Mouse (Mus musculus) spleen, adult 2 months (tissue): ENCODE measurements around the gene Bard1. TPM values are rescaled to one million over a fixed set of nuclear protein-coding genes. Genes with fewer than 3 reads are reported as not detected.

Experiments
- DNase-seq, 2 experiments: peaks; one replicate each; pipeline versions ENCODE4 v3.0.0 to v3.0.0-alpha.2; 2012 to 2021; ENCODE audit warnings: low spot score in 2 of 2, low read depth in 1 of 2
- H3K27ac ChIP-seq: fragments of 200-500 bp; 2 replicates; pipeline ENCODE4 v1.5.1; 2012; ENCODE audit warnings: low read length, inconsistent platforms; ENCODE audit not compliant: insufficient read depth
- H3K27me3 ChIP-seq: fragments of 200-500 bp; 2 replicates; pipeline ENCODE4 v1.6.1; 2012; ENCODE audit warnings: mild to moderate bottlenecking, moderate library complexity, low read length, inconsistent platforms; ENCODE audit not compliant: control insufficient read depth, insufficient read depth
- H3K36me3 ChIP-seq: fragments of 200-500 bp; 2 replicates; pipeline ENCODE4 v1.6.1; 2012; ENCODE audit warnings: mild to moderate bottlenecking, low read length, inconsistent platforms; ENCODE audit not compliant: control insufficient read depth, insufficient read depth
- H3K4me1 ChIP-seq: fragments of 200-500 bp; 2 replicates; pipeline ENCODE4 v1.6.1; 2011; ENCODE audit warnings: inconsistent platforms; ENCODE audit not compliant: control insufficient read depth, insufficient read depth, insufficient read length
- H3K4me3 ChIP-seq: fragments of 200-500 bp; 2 replicates; pipeline ENCODE4 v1.5.1; 2011; ENCODE audit warnings: mild to moderate bottlenecking, inconsistent platforms; ENCODE audit not compliant: insufficient read depth, insufficient read length; ENCODE audit errors: extremely low read depth
- CTCF ChIP-seq: fragments of 200-500 bp; IDR thresholded peaks from 2 replicates; pipeline ENCODE4 v1.5.1; 2011; ENCODE audit warnings: mild to moderate bottlenecking, inconsistent platforms; ENCODE audit not compliant: insufficient read depth, insufficient read length, insufficient replicate concordance; ENCODE audit errors: extremely low read depth
- POLR2A ChIP-seq: fragments of 200-500 bp; IDR thresholded peaks from 2 replicates; pipeline ENCODE4 v1.6.1; 2011; ENCODE audit warnings: low read depth, low read length, inconsistent platforms
- WGBS: fragments of 180-500 bp; shearing (Covaris S2); methylation state at CpG from one replicate; pipeline ENCODE4 v1.1.7; 2018; 5-methylcytosine and 5-hydroxymethylcytosine counted together
- polyA plus RNA-seq: library from polyadenylated mRNA; depleted of rRNA; stranded (reverse); fragments of >200 nt; gene quantifications from 2 replicates; pipeline ENCODE4 v1.2.3, GENCODE M21; 2012

The Bard1 gene
- polyA plus RNA-seq, 1 experiment = 1.6 TPM

- Histone ChIP-seq H3K36me3 (no peaks in the 10 kb centered on the region), H3K4me3 (no peak overlapping the region), H3K27me3 (no peaks in the 10 kb centered on the region), H3K4me1 (no peaks in the 10 kb centered on the region), H3K27ac (no peak overlapping the region)
- DNase-seq = no peak
- TF ChIP-seq POLR2A = no peak
- TF ChIP-seq CTCF = no peak
- 80% methylated on average over 6 of the region's 6 CpGs for WGBS
Observed at GRCm38 (mm10) chr1:71005998-71006397, 96.9 kb downstream of the Bard1 start.

GRCm38 (mm10) chr1:71004177-71004576, 98.8 kb downstream of the Bard1 start:
- no peaks in the 10 kb centered on the region for H3K4me1 ChIP-seq
- DNase-seq = no peak
- H3K4me3 ChIP-seq = no peak overlapping the region
- no peaks in the 10 kb centered on the region for H3K36me3 ChIP-seq
- TF ChIP-seq POLR2A (no peak), CTCF (no peak)
- no peaks in the 10 kb centered on the region for H3K27me3 ChIP-seq
- no peak overlapping the region for H3K27ac ChIP-seq
- WGBS = 30% methylated on average over 1 of the region's 1 CpGs

DNA sequence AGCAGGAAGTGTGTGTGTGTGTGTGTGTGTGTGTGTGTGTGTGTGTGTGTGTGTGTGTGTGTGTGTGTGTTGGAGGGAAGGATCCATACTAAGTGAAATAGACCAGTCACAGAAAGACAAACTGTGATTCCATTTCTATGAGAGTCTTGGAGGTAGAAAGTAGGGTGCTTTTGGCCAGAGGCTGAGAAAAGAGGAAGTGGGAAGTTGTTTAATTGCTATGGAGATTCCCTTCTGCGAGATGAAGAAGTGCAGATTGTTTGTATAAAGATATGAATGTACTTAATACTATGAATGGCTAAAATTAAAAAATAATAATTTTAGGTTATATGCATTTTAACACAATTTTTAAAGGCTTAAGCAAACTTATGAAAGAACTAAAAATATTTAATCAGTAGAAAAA, 99.2 kb downstream of the Bard1 start:
- H3K27ac ChIP-seq = no peak overlapping the region
- no peaks in the 10 kb centered on the region for H3K36me3 ChIP-seq
- WGBS = 9% methylated on average over 1 of the region's 1 CpGs
- TF ChIP-seq CTCF = no peak
- no peak for TF ChIP-seq POLR2A
- DNase-seq = no peak
- no peaks in the 10 kb centered on the region for H3K27me3 ChIP-seq
- no peaks in the 10 kb centered on the region for H3K4me1 ChIP-seq
- H3K4me3 ChIP-seq = no peak overlapping the region

- Histone ChIP-seq H3K36me3 (no peaks in the 10 kb centered on the region), H3K4me1 (no peaks in the 10 kb centered on the region), H3K4me3 (no peak overlapping the region), H3K27ac (no peak overlapping the region), H3K27me3 (no peaks in the 10 kb centered on the region)
- DNase-seq = no peak
- TF ChIP-seq POLR2A = no peak
- no peak for TF ChIP-seq CTCF
- whole genome bisulfite sequencing = 55% methylated on average over 10 of the region's 10 CpGs
Observed at GRCm38 (mm10) chr1:70997377-70997993, 105.5 kb downstream of the Bard1 start.

- Histone ChIP-seq H3K4me1 (no peaks in the 10 kb centered on the region), H3K27ac (no peak overlapping the region), H3K36me3 (no peaks in the 10 kb centered on the region), H3K4me3 (no peak overlapping the region), H3K27me3 (no peaks in the 10 kb centered on the region)
- TF ChIP-seq CTCF (no peak), POLR2A (no peak)
- WGBS = 86% methylated on average over 3 of the region's 3 CpGs
- DNase-seq = no peak
Observed at GRCm38 (mm10) chr1:70996766-70997165, 106.2 kb downstream of the Bard1 start.
